Mouse (Mus musculus): ENCODE data around the gene Zcchc7. TPM values are rescaled to one million over a fixed set of nuclear protein-coding genes. Genes with fewer than 3 reads are reported as not detected.
"Not testable (repeated sequence)": the region's sequence is repeated elsewhere in the genome, so short reads cannot be mapped to it uniquely, and the experiment has no call there.

Gene Zcchc7
- total RNA-seq, 2 experiments from 2014 or later: 55.4 to 67.0 TPM

DNA sequence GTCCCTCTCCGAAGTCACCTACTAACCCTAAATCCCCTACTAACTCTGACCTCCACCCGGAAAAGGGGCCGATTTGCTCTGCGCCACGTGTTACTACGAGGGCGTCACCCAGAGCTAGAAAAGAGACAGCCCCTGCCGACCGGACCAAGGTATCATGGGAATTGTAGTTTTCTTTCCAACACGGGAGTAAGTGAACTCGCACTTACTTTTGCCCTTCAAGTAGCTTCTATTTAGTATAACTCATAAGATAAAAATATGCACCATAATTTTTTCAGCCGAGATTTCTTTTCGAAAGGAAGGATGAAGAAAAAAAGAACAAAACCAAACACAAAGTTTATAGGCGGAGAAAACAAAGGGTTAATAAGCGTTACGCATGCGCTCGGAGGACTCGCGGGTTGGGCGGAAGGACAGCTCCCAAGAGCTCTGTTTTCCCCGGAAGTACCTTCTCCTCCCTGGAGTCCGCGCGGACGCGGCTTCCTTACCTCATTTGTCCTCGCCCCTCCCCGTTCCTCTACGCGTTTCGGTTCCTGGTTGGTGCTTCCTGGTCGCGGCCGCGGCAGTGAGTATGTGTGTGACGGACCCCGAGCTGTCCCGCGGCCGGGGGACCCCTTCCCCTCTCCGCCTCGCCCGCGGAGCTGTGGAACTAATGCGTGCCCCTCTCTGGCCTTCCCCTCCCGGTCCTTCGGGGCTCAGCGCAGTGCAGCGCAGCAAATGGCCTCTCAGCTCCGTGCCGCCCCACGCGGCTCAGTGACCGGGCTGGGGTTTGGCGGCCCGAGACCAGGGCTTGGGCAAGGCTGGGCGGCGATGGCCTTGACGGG, 666 bp downstream of the Zcchc7 start:
- peak; percentile 89 to 96 for DNase-seq (ENCODE audit: low spot score in 2 of 2)

DNA sequence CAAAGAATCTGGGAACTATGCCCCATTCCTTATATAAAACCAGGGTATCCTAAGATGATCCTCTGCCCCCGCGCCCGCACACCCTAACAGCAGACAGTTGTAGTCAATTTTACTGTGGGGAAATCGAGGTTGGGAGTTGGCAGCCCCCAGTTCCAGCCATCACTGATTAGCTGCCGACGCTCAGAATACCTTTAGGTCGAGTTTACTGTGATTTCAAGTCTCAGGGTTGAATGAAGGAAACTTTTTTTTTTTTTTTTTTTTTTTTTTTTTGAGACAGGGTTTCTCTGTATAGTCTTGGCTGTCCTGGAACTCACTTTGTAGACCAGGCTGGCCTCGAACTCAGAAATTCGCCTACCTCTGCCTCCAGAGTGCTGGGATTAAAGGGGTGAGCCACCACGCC, 1.5 kb downstream of the Zcchc7 start:
- DNase-seq (ENCODE audit: low spot score in 2 of 2): not testable (repeated sequence)

- DNase-seq (ENCODE audit: low spot score in 2 of 2): no peak
Measured at GRCm38 (mm10) chr4:44774890-44775289, 19.2 kb downstream of the Zcchc7 start.

- DNase-seq (ENCODE audit: low spot score in 2 of 2): peak in 1 of 2 experiments; percentile 42
Measured at GRCm38 (mm10) chr4:44776651-44777050, 21.0 kb downstream of the Zcchc7 start.

DNA sequence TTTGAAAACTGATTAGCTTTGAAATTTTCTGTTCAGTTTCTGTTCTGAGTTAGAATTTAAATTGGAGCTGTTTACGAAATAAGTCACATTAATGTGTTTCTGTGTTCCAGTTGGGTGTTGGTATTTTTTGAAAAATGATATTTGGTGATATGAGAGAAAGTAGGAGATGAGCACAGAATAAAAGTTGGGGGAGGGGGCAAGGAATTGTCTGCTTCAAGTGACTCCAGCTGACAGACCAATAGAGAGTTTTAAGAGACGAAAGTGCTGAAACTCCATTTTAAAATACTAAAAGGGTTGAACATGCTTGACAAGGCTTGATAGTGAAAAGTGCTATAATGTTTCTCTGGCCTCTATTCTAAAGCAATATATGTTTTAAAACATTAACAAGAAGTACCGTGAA, 21.4 kb downstream of the Zcchc7 start:
- DNase-seq (ENCODE audit: low spot score in 2 of 2): no peak

DNA sequence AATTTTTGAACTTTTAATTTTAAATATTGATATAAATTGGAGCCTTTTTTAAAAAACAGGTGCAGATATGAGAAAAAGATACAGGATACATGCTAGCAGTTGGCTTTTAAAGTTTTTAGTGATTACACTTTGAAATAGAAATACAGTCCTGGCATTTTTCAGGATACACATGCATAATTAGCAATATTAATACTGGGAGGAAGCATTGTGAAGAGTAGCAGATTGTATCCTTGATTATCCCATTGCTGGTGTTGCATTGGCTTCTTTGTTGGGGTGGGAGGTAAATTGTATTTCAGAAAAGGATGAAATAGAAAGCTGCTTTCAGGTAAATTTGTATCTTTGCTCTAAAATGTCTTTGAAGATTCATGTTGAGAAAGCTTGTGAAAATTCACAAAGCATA, 22.0 kb downstream of the Zcchc7 start:
- no peak for DNase-seq (ENCODE audit: low spot score in 2 of 2)

DNA sequence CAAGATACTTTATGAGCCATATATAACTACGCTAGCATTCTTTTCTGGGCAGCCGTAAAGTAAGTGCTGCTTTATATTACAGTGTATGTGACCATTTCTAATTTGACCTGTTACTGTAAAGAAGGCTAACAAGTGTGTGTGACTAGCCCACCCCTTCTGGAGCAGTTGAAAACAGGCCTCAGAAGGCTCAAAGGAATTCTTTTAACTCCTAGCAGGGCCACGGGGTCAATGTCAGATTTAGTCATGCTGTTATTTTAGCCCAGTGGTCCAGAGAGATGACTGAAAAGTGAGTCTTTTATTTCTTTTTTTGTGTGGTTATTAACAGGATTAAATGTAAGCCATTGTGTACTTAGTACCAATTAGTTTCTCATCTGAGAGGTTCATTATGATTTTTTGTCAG, 22.6 kb downstream of the Zcchc7 start:
- no peak for DNase-seq (ENCODE audit: low spot score in 2 of 2)

DNA sequence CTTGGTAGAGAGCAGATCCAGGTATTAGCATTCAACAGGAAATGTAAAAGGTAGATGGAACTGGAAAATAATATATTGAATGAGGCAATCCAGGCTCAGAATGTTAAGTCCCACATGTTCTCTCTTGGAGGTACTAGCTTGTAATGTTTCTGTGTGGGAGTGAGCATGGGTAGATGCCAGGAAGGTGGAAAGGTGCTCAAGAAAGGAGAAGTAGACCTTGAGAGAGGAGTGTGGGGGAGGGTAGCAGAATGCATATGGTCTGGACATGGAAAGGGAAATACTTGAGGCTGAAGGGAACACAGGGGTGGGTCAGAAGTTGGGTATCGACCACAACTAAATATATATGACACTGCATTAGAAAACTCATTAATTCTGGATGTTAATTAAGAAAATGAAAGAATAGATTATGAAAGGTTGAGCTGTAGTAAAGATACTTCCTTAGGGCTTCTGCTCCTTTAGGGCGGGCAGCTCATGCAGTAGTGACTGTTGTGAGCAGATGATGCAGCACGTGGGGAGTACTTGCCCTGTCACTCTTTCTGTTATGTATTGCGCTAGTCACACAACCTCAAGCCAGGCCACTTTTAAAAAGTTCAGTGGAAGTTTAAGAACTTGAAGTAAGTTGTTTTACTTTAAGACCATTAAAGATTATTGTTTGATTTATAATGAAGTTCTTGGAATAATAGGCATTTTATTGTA, 24.9 kb downstream of the Zcchc7 start:
- no peak for DNase-seq (ENCODE audit: low spot score in 2 of 2)

- no peak for DNase-seq (ENCODE audit: low spot score in 2 of 2)
Measured at GRCm38 (mm10) chr4:44781494-44781893, 25.8 kb downstream of the Zcchc7 start.

DNA sequence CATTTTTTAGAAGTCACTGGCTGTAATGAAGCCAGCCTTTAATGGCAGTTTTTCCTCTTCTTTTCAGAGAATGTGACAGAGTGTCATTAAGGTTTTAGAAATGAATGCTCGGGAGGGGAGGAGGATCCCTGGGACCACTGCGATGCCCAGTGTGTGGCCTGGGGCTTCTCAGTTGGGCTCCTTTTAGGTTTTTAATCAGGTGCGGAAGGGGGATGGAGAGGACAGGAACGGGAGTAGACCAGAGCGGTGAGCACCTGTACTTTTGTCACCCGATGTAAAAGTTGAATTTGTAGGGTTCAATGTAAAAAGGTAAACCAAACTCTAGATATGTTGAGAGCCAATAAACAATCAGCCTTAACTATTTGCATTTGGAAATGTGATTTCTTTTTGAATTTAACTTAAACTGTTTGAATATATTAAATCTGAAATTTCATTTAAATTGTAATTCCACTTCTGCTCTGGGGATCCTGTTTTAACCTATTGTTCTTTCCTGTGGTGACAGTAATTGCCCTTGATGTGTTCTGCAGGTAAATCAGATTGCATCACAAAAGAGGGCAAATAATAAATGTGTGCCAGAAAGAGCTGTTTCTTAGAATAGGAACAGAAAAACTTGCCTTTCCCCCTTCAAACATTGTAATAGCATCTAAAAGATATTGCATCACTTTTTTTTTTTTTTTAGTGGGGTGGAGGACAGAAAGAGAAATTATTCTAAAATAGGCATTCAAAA, 28.1 kb downstream of the Zcchc7 start:
- no peak for DNase-seq (ENCODE audit: low spot score in 2 of 2)

GRCm38 (mm10) chr4:44812855-44813254, 57.2 kb downstream of the Zcchc7 start:
- DNase-seq (ENCODE audit: low spot score in 2 of 2): no peak

DNA sequence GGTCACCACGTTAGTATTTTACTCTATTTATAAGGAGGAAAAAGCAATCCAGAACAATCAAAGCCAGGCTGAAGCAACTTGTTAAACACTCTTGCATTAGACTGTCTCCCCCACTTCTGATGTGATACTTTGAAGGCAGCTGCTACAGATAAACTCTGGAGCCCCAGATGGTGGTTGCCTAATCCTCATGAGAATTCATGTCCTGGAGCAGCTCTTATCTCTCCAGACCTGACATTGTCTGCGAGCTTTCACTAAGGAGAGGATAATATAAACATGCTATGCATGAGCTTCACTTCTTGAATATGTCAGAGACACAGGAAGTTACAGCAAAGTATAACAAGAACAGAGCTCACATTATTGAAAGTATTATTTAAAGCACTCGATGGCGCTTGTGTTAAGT, 58.1 kb downstream of the Zcchc7 start:
- DNase-seq (ENCODE audit: low spot score in 2 of 2): peak in 1 of 2 experiments; percentile 33

DNA sequence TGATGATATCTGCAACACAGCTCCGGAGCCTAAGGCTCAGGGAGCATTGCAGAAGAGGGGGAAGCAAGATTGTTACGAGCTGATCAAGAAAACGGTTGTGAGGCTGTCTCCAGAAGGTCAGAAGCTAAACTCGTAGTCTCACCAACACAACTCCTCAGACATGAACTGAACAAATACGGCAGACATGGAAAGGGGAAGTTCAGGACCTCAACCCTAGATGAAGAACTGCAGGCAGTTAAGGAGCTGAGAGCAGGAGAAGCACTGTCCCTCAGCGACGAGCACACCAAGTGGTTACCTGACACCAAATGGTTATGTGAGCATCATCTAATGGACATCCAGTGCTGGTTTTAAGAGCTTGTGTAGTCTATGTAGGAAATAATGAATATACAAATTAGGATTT, 60.9 kb downstream of the Zcchc7 start:
- DNase-seq (ENCODE audit: low spot score in 2 of 2): no peak

DNA sequence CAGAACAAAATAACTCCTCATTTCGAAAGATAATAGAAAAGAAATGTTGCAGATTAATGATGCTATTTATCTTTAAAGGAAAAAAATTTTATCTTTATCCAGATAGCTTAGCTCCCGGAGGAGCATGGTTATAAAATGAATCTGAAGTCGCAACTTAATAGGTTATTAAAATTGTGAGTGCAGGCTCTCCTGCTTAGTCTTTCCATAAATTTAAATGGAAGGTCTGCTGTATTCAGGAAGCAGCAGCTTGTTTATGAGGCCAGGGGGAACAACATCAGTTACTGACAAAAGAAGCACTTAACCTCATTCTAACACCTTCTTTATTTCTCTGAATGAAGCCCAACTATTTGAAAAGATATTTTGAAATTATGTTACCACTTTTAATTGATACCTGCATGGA, 74.9 kb downstream of the Zcchc7 start:
- no peak for DNase-seq (ENCODE audit: low spot score in 2 of 2)

GRCm38 (mm10) chr4:44851835-44852251, 96.2 kb downstream of the Zcchc7 start:
- no peak for DNase-seq (ENCODE audit: low spot score in 2 of 2)

- DNase-seq (ENCODE audit: low spot score in 2 of 2): no peak
Measured at GRCm38 (mm10) chr4:44871591-44871990, 115.9 kb downstream of the Zcchc7 start.

- no peak for DNase-seq (ENCODE audit: low spot score in 2 of 2)
Measured at GRCm38 (mm10) chr4:44872048-44872447, 116.4 kb downstream of the Zcchc7 start.

DNA sequence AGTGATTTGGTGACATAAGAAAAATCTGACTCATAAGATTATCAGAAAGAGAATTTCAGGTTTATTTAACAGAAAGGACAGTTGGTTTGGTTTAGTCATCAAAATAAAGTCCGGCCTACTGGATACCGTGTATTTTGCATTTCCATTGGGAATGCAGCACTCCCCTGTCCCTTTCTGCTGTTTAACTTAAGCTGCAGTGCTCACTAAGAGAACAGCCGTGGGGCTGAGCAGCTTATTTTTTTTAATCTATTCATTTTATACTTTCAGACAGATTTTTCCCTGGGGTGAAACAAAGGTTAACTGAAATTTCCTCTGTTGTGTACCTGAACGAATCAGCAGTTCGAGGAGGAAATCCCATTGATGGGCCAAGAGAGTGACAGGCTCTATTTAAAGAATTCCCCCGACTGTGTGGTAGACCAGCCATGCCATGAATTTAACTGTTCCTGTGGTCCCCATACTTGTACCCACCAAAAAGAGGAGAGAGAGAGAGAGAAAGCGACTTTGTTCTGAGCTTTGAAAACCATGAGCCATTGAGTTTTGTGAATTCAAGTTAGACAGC, 124.5 kb downstream of the Zcchc7 start:
- DNase-seq (ENCODE audit: low spot score in 2 of 2): no peak

- no peak for DNase-seq (ENCODE audit: low spot score in 2 of 2)
Measured at GRCm38 (mm10) chr4:44886143-44886542, 130.5 kb downstream of the Zcchc7 start.

- DNase-seq (ENCODE audit: low spot score in 2 of 2): no peak
Measured at GRCm38 (mm10) chr4:44891344-44891743, 135.7 kb downstream of the Zcchc7 start.

DNA sequence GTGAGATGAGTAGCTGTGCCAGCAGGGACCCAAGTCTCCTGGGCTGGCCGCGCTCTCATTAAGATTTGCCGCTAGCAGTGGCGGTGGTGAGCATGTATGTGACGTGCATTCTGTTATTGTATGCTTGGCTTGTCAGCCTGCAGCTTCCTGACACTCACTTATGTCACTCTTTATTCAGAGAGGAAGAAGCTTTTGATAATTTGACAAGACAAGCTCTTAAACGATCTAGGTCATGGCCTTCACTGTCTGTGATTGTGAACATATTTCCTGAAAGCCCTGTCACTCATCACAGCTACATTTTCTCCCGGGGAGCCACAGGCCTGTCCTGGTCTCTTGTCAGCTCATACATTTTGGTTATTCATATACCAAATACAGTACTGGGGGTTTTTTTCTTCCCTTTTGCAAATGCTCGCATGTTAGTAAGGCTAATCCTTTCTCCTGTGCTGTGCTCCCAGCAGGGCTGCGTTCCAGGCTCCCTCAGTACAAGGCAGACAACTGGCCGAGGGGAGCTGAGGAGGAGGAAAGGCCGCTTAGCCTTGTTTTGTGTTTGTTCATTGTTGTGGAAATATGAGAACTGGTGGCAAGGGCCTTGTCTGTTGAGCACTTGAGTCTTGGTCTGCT, 150.1 kb downstream of the Zcchc7 start:
- DNase-seq (ENCODE audit: low spot score in 2 of 2): peak in 1 of 2 experiments; percentile 4
